Mouse (Mus musculus) liver, embryonic 15.5 days (tissue): ENCODE results near the gene Kcng4. TPM values are rescaled to one million over a fixed set of nuclear protein-coding genes. Genes with fewer than 3 reads are reported as not detected.

Source experiments
- ATAC-seq: fragments of 200-750 bp; cut with Nextera tagmentation; 2 replicates; pipeline ENCODE4 v1.8.0; 2017; ENCODE audit warnings: moderate number of reproducible peaks, mild to moderate bottlenecking, moderate library complexity; ENCODE audit not compliant: insufficient read depth
- H3K27ac ChIP-seq: fragments of 300-500 bp; sonication (generic); replicated peaks from 2 replicates; pipeline ENCODE4 v1.5.1; 2015; ENCODE audit warnings: mild to moderate bottlenecking, inconsistent platforms
- H3K27me3 ChIP-seq: fragments of 300-500 bp; sonication (generic); 2 replicates; pipeline ENCODE4 v1.6.1; 2015; ENCODE audit warnings: mild to moderate bottlenecking, inconsistent platforms
- H3K36me3 ChIP-seq: fragments of 300-500 bp; sonication (generic); replicated peaks from 2 replicates; pipeline ENCODE4 v1.6.1; 2015; ENCODE audit warnings: moderate library complexity, mild to moderate bottlenecking, inconsistent platforms
- H3K4me1 ChIP-seq: fragments of 300-500 bp; sonication (generic); replicated peaks from 2 replicates; pipeline ENCODE4 v1.6.1; 2015; ENCODE audit warnings: inconsistent platforms
- H3K4me2 ChIP-seq: fragments of 300-500 bp; sonication (generic); 2 replicates; pipeline ENCODE4 v1.6.1; 2015; ENCODE audit warnings: moderate library complexity, mild to moderate bottlenecking, inconsistent platforms
- H3K4me3 ChIP-seq: fragments of 300-500 bp; sonication (generic); replicated peaks from 2 replicates; pipeline ENCODE4 v1.5.1; 2015; ENCODE audit warnings: mild to moderate bottlenecking, inconsistent platforms
- H3K9ac ChIP-seq: fragments of 300-500 bp; sonication (generic); 2 replicates; pipeline ENCODE4 v1.6.1; 2015; ENCODE audit warnings: moderate library complexity, mild to moderate bottlenecking, inconsistent platforms
- H3K9me3 ChIP-seq: fragments of 300-500 bp; sonication (generic); replicated peaks from 2 replicates; pipeline ENCODE4 v1.6.1; 2016; ENCODE audit warnings: inconsistent platforms
- WGBS: fragments of 180-500 bp; shearing (Covaris S2); methylation state at CpG from one replicate; pipeline ENCODE4 v1.1.7; 2015; ENCODE audit warnings: mixed read lengths; ENCODE audit not compliant: insufficient replicate concordance; 5-methylcytosine and 5-hydroxymethylcytosine counted together
- polyA plus RNA-seq: library from polyadenylated mRNA; unstranded; fragments of >200 nt; fragmentation: Nextera tagmentation; extraction: Ambion mirVana; gene quantifications from 2 replicates; pipeline ENCODE4 v1.2.1, GENCODE M21; 2015

Gene Kcng4
- not detected in 2 replicates for polyA plus RNA-seq

GRCm38 (mm10) chr8:119635378-119635777 is at the start of gene Kcng4:
TSS of gene Kcng4 (minus strand) at chr8:119635680.
- Histone ChIP-seq H3K4me2 (no peak within 1 kb of the TSS), H3K27ac (no peak within 1 kb of the TSS), H3K27me3 (peaks cover 55% of the 10 kb centered on the region), H3K36me3 (no peaks in the 10 kb centered on the region), H3K4me1 (no peaks in the 10 kb centered on the region), H3K4me3 (no peak within 1 kb of the TSS), H3K9me3 (no peaks in the 10 kb centered on the region), H3K9ac (no peak within 1 kb of the TSS)
- 28% methylated on average over 6 of the region's 6 CpGs for WGBS
- no peak for ATAC-seq

GRCm38 (mm10) chr8:119679184-119679583 is 43.7 kb upstream of the Kcng4 start:
- H3K36me3 ChIP-seq = no peaks in the 10 kb centered on the region
- 65% methylated on average over 14 of the region's 14 CpGs for WGBS
- peaks cover 4% of the 10 kb centered on the region; the same call in 1 of the 2 replicates for H3K27me3 ChIP-seq
- no peak overlapping the region for H3K4me2 ChIP-seq
- H3K9me3 ChIP-seq = no peaks in the 10 kb centered on the region
- no peak overlapping the region for H3K27ac ChIP-seq
- no peak overlapping the region for H3K9ac ChIP-seq
- peaks cover 5% of the 10 kb centered on the region for H3K4me1 ChIP-seq
- H3K4me3 ChIP-seq = no peak overlapping the region
- ATAC-seq = no peak

GRCm38 (mm10) chr8:119678138-119678843 is 42.8 kb upstream of the Kcng4 start:
- Histone ChIP-seq H3K27me3 (peaks cover 4% of the 10 kb centered on the region; the same call in 1 of the 2 replicates), H3K9ac (no peak overlapping the region), H3K36me3 (no peaks in the 10 kb centered on the region), H3K9me3 (no peaks in the 10 kb centered on the region), H3K4me3 (no peak overlapping the region), H3K27ac (no peak overlapping the region), H3K4me2 (peak overlapping the region; percentile 40), H3K4me1 (peaks cover 5% of the 10 kb centered on the region)
- 8% methylated on average over 18 of the region's 18 CpGs for WGBS
- ATAC-seq = 0 out of 2 replicates have a peak, but pooled peaks have one; percentile 29

GRCm38 (mm10) chr8:119676389-119676788 is 40.9 kb upstream of the Kcng4 start:
- ATAC-seq = no peak
- Histone ChIP-seq H3K4me1 (peaks cover 5% of the 10 kb centered on the region), H3K9me3 (no peaks in the 10 kb centered on the region), H3K9ac (no peak overlapping the region), H3K27ac (no peak overlapping the region), H3K27me3 (peaks cover 4% of the 10 kb centered on the region; the same call in 1 of the 2 replicates), H3K4me2 (no peak overlapping the region), H3K36me3 (no peaks in the 10 kb centered on the region), H3K4me3 (no peak overlapping the region)
- WGBS = 4% methylated on average over 8 of the region's 8 CpGs

GRCm38 (mm10) chr8:119675457-119675856 is 40.0 kb upstream of the Kcng4 start:
- ATAC-seq = no peak
- WGBS = 71% methylated on average over 5 of the region's 5 CpGs
- Histone ChIP-seq H3K9ac (no peak overlapping the region), H3K4me1 (peaks cover 11% of the 10 kb centered on the region), H3K4me2 (no peak overlapping the region), H3K9me3 (no peaks in the 10 kb centered on the region), H3K27ac (no peak overlapping the region), H3K36me3 (no peaks in the 10 kb centered on the region), H3K27me3 (peaks cover 4% of the 10 kb centered on the region; the same call in 1 of the 2 replicates), H3K4me3 (no peak overlapping the region)

- no peak for ATAC-seq
- Histone ChIP-seq H3K27ac (no peak overlapping the region), H3K27me3 (peaks cover 4% of the 10 kb centered on the region; the same call in 1 of the 2 replicates), H3K4me2 (no peak overlapping the region), H3K9me3 (no peaks in the 10 kb centered on the region), H3K4me3 (no peak overlapping the region), H3K9ac (no peak overlapping the region), H3K36me3 (no peaks in the 10 kb centered on the region), H3K4me1 (peaks cover 15% of the 10 kb centered on the region)
- 57% methylated on average over 11 of the region's 11 CpGs for WGBS
Observed at GRCm38 (mm10) chr8:119673976-119674555, 38.6 kb upstream of the Kcng4 start.

GRCm38 (mm10) chr8:119670419-119671091 is 35.1 kb upstream of the Kcng4 start:
- no peak overlapping the region for H3K4me3 ChIP-seq
- H3K27me3 ChIP-seq = peaks cover 24% of the 10 kb centered on the region
- no peaks in the 10 kb centered on the region for H3K36me3 ChIP-seq
- no peak overlapping the region for H3K9ac ChIP-seq
- H3K4me1 ChIP-seq = peaks cover 10% of the 10 kb centered on the region
- ATAC-seq = no peak
- WGBS = 40% methylated on average over 16 of the region's 16 CpGs
- H3K9me3 ChIP-seq = no peaks in the 10 kb centered on the region
- H3K4me2 ChIP-seq = no peak overlapping the region
- no peak overlapping the region for H3K27ac ChIP-seq

- H3K9ac ChIP-seq = no peak overlapping the region
- H3K4me1 ChIP-seq = peaks cover 10% of the 10 kb centered on the region
- WGBS = 38% methylated on average over 12 of the region's 12 CpGs
- H3K36me3 ChIP-seq = no peaks in the 10 kb centered on the region
- H3K27ac ChIP-seq = no peak overlapping the region
- H3K27me3 ChIP-seq = peaks cover 29% of the 10 kb centered on the region
- ATAC-seq = no peak
- no peak overlapping the region for H3K4me2 ChIP-seq
- H3K4me3 ChIP-seq = no peak overlapping the region
- no peaks in the 10 kb centered on the region for H3K9me3 ChIP-seq
Observed at GRCm38 (mm10) chr8:119669284-119669683, 33.8 kb upstream of the Kcng4 start.

GRCm38 (mm10) chr8:119668447-119668846 is 33.0 kb upstream of the Kcng4 start:
- WGBS = 45% methylated on average over 9 of the region's 9 CpGs
- Histone ChIP-seq H3K4me3 (no peak overlapping the region), H3K27me3 (peaks cover 29% of the 10 kb centered on the region), H3K9ac (no peak overlapping the region), H3K9me3 (no peaks in the 10 kb centered on the region), H3K36me3 (no peaks in the 10 kb centered on the region), H3K27ac (no peak overlapping the region), H3K4me2 (no peak overlapping the region), H3K4me1 (peaks cover 10% of the 10 kb centered on the region)
- ATAC-seq = no peak

GRCm38 (mm10) chr8:119666219-119666951 is 30.9 kb upstream of the Kcng4 start, which contains the start of gene Wfdc1:
TSS of gene Wfdc1 (plus strand) at chr8:119666365.
- H3K4me2 ChIP-seq = no peak within 1 kb of the TSS
- no peaks in the 10 kb centered on the region for H3K36me3 ChIP-seq
- peaks cover 32% of the 10 kb centered on the region for H3K27me3 ChIP-seq
- peaks cover 10% of the 10 kb centered on the region for H3K4me1 ChIP-seq
- ATAC-seq = no peak
- 13% methylated on average over 14 of the region's 14 CpGs for WGBS
- H3K4me3 ChIP-seq = no peak within 1 kb of the TSS
- no peaks in the 10 kb centered on the region for H3K9me3 ChIP-seq
- no peak within 1 kb of the TSS for H3K27ac ChIP-seq
- H3K9ac ChIP-seq = no peak within 1 kb of the TSS
